Mouse (Mus musculus): ENCODE data around the gene Olfr1058.
"Not testable (repeated sequence)": the region's sequence is repeated elsewhere in the genome, so short reads cannot be mapped to it uniquely, and the experiment has no call there.

DNA sequence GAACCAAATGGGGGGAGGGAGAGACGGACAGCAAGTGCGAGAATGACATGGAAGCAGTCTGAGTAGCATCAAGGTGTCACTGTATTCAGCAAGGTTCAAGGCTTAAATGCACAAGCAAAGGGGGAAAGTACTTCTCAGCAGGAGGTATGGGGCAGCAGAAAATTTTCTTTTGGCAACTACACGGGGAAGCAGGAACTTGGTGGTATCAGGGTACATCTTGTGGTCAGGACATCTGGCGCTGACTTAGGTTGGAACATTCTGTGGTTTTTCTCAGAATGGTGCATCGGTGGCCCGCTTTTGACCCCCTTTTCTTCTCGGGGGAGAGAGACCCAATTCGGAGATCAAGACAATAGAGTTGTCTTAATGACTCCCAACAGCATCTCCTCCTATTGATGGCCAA is 40.1 kb upstream of the Olfr1058 start:
- not testable (repeated sequence) for TF ChIP-seq CTCF (IDR thresholded peaks at IDR 0.05; ENCODE audit: borderline replicate concordance, extremely low read depth, insufficient read depth, insufficient read length); POLR2A (IDR thresholded peaks at IDR 0.05; ENCODE audit: borderline replicate concordance, extremely low read depth, insufficient read depth, insufficient read length, poor library complexity, severe bottlenecking)

All from brain, embryonic 14.5 days (tissue).